Mouse (Mus musculus) adrenal gland, postnatal 25 days (tissue): ENCODE data around the gene Iffo2. TPM values are rescaled to one million over a fixed set of nuclear protein-coding genes. Genes with fewer than 3 reads are reported as not detected.

ENCODE experiments used
- DNase-seq: peaks from one replicate; pipeline ENCODE4 v3.0.0; 2021; ENCODE audit warnings: mixed read lengths
- total RNA-seq: library from RNA; stranded (reverse); gene quantifications from 2 replicates; pipeline ENCODE4 v1.2.3, GENCODE M21; 2021

The Iffo2 gene
- total RNA-seq, 1 experiment from 2014 or later, result 15.0 TPM

DNA sequence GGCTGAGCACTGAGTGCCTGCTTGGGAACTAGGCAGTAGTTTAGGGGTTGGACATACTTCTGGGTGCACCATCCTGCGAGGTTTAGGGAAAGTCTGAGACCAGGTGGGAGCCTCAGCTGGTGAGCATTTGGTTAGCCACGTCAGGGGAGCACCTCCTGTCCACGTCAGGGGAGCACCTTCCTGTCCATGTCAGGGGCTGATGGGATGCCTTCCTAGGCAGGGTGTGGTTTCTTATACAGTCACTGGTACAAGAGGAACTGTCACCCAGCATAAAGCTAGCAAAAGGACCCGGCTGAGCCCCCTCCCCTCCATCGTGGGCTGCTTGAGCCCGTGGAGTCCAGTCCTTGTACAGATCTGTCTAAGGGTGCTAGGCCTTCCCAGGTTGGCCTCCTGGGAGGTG, 52.0 kb downstream of the Iffo2 start:
- DNase-seq, result no peak

DNA sequence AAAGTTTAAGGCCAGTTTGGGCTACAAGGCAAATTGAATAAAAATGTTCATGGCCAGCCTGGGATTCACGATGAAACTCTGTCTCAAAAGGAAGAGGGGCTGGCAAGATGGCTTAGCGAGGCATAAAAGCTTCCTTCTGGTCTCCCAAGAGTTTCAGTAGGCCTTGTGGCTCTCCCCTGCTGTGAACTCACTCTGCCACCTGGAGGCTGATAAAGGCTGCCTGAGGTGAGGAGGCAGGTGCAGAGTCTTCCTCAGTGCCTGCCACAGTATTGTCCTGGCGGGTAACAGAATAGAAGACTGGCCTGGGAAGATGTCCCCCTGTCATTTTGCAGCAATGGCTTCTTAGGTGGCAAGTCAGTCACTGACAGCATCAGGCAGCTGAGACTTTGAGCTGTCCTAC, 52.6 kb downstream of the Iffo2 start:
- no peak for DNase-seq

DNA sequence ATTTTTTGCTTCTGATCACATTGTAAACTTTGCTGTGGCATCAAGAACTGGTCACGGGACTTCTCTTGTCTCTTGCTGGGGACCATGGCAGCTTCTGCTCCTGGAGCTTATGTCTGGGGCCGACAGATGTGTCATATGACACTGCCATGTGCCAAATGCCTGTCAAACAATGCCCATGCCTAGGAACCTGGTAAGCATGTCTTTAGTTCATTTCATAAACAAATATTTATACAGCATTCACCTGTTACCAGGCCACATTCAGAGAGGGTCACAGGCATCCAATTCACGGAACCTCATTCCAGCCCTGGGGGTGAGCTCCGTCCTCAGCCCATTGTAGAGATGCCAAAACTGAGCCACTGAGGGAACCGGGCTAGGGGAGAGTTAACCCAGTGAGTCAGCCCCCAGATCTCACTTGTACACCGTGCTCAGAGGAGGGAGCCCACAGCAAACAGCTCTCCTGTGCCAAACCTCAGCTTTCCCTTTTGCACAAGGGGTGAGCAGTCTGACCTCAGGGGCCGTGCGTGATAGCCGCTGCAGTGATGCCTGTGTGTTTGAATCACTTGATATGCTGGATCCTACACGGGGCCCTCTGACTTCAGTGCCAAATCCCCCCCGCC, 53.4 kb downstream of the Iffo2 start:
- no peak for DNase-seq

- DNase-seq, result no peak
Measured at GRCm38 (mm10) chr4:139584704-139585103, 54.4 kb downstream of the Iffo2 start.

DNA sequence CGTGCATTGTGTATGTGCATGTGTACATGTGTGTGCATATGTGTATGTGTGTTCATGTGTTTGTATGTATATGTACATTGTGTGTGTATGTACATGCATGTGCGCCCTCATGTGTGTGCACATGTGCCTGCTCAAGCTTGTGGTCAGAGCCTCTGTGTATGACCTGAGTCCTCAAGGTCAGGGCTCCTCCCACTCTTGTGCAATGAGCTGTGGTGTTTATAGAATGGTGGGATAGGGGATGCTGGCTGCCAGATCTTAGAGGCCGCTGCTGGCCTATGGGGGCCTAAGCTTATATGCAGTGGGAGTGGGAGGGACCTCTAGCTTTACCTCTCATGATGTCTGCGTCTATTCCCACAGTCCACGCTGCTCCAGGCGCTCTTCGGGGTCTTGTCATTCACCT, 55.4 kb downstream of the Iffo2 start:
- no peak for DNase-seq

DNA sequence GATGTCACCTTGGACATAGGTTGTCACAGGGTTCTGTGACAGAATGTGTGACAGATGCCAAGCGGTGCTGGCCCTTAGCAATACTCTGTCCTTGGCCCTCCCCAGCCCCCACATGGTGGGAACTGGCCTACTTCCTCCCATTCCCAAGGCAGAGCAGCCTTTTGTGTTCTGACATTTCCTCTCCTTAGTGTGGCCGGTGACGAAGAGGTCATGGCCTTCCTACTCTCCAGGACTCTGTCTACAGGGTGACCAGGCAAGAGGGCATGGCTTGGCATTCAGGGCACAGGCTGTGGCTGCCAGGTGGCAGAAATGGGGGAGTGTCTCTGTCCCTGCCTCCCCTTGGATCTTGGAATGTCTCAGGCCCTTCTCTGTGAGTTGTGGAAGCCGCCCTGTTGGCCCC, 57.0 kb downstream of the Iffo2 start:
- peak; percentile 49 for DNase-seq

DNA sequence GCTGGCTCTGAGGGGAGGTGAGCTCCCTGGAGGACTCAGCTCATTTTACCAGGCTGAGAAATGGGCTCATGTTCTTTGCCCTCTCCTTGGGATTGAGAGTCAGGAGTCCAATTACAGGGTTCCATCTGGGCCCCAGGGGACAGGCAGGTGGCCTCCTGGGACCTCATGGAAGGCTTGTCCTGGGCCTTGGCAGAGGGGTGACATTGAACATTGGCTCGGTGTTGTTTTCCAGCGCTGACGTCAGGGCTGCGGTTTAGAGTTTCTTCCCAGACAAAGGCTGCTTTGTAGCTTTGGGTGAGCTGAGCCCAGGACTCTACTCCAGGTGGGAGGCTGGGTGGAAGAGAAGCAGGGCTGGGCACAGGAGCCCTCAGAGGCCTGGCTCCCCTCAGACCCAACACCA, 57.4 kb downstream of the Iffo2 start:
- peak; percentile 58 for DNase-seq

DNA sequence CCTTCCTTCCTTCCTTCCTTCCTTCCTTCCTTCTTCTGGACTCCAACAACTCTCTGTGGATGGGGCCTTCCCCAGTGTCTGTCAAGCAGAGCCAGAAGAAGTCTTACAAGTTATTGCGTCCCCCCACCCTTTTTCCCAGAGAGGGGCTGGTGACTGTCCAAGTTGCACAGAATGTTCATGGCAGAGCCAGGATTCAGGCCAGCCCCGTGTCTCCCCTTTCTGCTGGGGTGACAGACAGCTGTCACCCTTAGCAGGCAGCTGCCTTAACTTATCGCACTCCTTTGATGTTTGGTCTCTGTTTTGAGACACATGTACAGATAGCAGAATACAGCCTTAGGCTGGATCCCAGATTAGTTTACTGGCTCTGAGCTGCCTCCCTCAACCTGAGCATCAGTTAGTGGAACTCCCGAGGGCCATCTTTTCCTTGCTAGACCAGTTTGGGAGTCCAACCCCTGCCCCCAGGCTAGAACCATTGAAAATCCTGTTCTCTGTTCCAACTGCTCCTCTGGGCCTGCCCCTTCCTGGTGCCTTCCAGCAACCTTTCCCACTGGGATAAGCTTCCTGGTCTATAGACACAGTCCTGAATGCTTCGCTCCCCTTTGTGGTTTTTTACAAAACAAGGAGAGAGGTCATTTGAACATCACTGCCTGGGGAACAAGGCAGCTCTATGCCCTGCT, 59.1 kb downstream of the Iffo2 start:
- DNase-seq, result no peak

GRCm38 (mm10) chr4:139590446-139590845, 60.1 kb downstream of the Iffo2 start:
- no peak for DNase-seq

- no peak for DNase-seq
Measured at GRCm38 (mm10) chr4:139592895-139593294, 62.5 kb downstream of the Iffo2 start.

GRCm38 (mm10) chr4:139593383-139593782, 63.0 kb downstream of the Iffo2 start:
- DNase-seq, result no peak

- no peak for DNase-seq
Measured at GRCm38 (mm10) chr4:139594062-139594461, 63.7 kb downstream of the Iffo2 start.

- DNase-seq, result no peak
Measured at GRCm38 (mm10) chr4:139596715-139597114, 66.4 kb downstream of the Iffo2 start.

GRCm38 (mm10) chr4:139597286-139598284, 67.2 kb downstream of the Iffo2 start:
- no peak for DNase-seq

DNA sequence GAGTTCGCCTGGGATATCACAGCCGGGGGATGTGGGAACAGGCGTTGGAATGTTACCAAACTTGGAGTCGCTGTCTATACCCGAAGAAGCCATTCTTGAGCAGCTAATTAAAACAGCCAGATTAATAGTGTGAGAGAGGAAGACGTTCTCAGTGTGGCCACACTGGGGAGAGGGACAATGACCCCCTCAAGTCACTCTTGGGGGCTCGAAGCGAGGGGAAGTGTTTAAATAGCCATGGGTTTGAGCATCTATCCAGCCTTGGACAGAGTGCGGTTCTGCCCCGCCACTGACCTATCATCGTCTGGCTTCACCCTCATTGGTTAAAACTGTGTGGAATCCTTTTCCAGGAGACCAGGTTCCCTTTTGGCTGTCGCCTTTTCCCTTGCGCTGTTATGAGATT, 68.0 kb downstream of the Iffo2 start:
- no peak for DNase-seq

GRCm38 (mm10) chr4:139598950-139599518, 68.7 kb downstream of the Iffo2 start:
- DNase-seq, result peak; percentile 92

GRCm38 (mm10) chr4:139601519-139602356, 71.4 kb downstream of the Iffo2 start:
- DNase-seq, result no peak

- DNase-seq, result peak; percentile 46
Measured at GRCm38 (mm10) chr4:139602357-139603244, 72.3 kb downstream of the Iffo2 start, which contains the start of gene Gm21969. TSS of gene Gm21969 (plus strand) at chr4:139603186.

DNA sequence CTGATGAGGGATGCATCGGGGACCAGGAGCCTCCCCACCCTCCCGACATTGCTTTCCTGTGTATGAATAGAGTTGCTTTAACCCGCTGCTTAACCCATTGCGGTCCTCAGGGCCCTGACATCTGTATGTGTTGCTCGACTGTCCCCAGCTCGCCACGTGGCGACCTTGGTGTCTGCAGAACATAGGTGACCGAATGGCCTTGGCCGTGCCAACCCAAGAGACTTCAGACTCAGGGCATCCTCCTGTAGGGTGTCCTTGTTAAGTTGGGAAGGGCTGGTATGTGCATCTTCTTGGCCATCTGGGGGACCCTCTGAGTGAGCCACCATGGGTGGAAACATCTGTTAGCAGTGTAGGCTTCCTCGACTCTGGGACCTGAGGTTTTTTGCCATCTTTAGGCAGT, 74.9 kb downstream of the Iffo2 start:
- DNase-seq, result no peak

- no peak for DNase-seq
Measured at GRCm38 (mm10) chr4:139606732-139607131, 76.4 kb downstream of the Iffo2 start.
